Mouse (Mus musculus): ENCODE data around the gene Xirp1.

The Xirp1 gene

DNA sequence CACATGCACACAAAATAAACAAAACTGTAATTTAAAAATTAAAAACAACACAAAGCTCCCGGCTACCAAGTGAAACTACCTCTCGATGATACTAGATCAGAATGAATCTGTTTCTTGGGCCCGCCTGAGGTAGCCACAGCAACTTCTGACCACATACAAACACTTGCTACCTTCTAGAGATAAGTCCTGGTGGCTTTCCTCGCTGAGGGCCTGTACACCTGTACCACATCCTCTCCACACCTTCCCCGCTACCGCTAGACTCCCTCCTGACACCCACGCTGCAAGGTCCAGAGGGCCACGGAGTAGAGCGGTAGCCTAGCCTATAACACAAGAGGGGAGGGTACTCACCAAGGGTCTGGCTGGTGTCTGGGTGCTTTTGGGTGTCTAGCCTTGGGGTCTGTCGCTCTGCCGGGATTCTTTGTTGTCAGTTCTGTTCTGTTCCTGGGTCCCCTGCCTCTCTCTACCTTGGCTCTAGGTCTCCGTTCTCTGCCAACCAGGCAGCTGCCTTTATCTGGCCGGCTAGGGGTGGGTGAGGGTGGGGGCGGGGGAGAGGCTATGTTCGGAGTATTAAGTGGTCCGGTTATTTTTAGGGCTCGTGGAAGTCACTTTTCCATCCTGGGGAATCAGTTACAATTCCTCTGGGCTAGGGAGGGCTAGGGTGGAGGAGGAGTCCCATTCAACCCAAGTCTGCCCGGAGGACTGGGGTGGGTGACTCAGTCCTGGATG is at the start of gene Xirp1:
Xirp1 (minus strand) TSS at position 513 of the 726 bp plus-strand sequence.
- no peak for DNase-seq (ENCODE audit: low spot score in 2 of 2)

DNA sequence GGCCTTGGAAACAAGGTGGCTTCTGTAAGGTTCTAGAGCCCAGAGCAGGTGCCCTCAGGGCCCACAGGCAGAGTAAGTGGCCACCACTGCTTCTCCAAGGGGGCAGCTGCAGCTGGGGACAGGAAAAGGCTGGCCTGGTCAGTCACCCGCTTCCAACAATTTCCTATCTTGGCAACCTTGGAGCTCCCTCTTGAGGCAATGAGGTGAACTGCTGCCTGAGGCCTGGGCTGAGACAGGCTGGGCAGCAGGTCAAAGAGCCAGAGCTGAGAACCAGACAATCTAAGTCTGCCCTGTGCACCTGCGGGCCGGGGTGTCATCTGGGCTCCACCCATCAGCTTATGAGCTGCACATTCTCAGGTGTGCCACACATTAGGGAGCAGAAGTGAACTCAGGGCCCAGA is 49.8 kb upstream of the Xirp1 start:
- DNase-seq (ENCODE audit: low spot score in 2 of 2): peak; percentile 75 to 77

DNA sequence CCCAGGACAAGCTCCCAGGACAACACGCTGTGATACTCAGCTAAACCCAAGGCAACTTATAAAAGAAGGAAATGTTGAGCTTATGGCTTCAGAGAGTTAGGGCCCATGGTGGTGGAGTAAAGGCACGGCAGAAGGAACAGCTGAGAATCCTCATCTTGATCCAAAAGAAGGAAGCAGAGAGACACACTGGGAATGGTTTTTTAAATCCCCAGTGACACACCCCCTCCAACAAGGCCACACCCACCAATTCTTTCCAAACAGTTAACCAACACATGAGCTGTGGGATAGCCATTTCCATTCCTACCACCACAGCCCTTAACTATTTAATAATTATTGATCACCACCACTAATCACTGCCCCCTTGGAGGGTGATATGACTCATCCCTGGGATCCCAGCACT is 47.9 kb upstream of the Xirp1 start:
- no peak for DNase-seq (ENCODE audit: low spot score in 2 of 2)

DNA sequence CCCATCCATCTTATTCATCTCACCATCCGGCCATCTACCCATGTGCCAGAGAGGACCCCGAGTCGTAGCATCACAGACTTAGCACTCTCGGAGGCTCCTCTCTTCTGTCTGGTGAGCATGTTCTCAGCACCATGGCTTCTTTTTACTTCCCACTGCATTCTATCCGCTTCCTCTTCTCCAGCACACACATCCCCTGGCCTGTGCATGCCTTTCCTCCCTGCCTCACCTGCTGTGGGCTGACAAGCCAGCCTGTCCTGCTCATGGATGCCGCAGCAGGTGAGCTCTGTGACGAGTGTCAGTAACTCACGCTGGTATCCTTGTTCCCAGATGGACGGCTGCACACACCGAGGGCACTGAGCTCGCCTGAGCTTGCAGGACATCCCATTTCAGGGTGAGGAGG is 46.4 kb upstream of the Xirp1 start, which contains the start of gene Cx3cr1:
Cx3cr1 (minus strand) TSS at position 101 of the 400 bp plus-strand sequence.
- DNase-seq (ENCODE audit: low spot score in 2 of 2): no peak

DNA sequence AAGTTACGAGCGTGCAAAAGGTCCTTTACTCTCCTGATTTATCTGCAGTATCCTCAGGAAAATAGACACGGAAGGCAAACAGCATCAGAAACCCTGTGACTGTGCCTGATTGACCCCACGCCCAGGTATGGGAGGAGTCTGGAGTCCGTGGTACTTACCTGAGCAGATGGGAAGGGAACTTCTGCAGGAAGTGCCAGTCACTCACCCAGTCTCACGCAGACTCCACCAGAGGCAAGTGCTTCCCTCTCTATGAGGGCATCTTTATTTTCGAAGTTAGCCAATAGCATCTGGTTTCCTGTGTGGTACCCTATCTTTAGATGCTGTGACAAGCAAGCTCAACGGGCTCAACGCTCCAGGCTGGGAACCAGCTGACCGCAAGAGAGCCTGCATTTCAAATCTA is 44.6 kb upstream of the Xirp1 start:
- no peak for DNase-seq (ENCODE audit: low spot score in 2 of 2)

DNA sequence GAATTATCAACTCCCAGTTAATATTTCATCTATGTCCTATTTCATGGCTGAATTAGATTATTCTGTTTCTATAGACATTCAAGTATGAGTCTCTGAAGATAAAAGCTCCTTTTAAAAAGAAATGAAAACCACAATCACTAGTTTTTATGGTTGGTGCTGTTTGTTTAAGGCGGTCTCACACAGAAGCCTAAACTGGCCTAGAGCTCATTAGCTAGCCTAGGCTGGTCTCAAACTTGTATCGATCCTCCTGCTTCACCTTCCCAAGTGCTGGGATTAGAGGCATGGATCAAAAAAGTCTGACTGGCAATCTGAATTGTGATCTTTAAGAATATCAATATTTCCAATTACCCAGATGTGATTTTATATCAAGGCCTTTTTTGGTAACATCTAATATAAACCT is 44.2 kb upstream of the Xirp1 start:
- no peak for DNase-seq (ENCODE audit: low spot score in 2 of 2)

DNA sequence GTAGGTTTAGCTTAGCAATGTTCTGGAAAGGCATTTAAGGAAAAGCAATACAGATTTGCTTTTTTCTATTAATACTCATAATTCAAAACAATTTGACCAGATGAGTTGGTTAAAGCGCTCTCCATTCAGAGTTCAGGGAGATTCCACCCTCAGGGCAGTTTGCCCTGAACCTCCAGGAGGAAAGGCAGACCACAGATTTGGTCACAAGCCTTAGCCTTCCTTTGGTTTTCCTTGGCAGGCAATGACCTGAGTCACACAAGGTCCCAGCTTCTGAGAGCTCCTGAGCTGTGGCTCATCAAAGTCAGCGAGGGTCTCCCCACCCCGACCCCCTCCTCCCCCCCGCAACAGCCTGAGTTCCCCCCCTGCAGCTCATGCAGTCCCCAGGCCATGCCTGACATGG is 40.9 kb upstream of the Xirp1 start:
- DNase-seq (ENCODE audit: low spot score in 2 of 2): no peak

DNA sequence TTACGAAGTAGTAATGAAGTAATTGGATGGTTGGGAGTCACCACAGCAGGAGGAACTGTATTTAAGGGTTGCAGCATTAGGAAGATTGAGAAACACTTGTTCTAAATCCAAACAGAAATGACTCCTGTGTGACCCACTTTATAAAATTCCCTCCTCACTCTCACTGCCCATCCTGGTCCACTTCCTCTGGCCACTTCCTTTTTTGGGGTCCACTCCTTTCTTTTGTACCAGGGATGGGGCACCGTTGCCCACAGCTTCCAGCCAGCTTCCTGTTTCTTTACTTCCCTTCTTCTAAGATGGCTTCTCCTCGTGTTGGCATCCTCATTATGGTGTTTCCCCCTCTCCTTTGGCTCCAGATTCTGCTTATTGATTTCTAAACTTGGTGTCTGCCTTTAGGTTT is 35.3 kb upstream of the Xirp1 start:
- DNase-seq (ENCODE audit: low spot score in 2 of 2): no peak

DNA sequence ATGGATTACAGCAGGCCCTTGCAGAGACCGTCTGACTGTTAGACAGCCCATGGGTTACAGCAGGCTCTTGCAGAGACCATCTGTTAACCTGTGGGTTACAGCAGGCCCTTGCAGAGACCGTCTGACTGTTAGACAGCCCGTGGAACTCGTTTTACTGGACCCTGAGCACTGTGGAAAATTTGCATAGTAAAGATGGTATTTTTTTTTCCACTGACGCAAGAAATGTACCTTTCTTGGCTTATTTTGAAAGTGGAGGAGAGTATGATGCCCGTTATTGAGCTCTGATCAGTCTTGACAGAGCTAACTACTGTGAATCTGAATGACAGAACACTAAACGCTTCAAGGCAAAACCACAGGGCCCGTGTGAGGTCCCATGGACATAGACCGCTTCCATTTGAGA is 32.8 kb upstream of the Xirp1 start:
- DNase-seq (ENCODE audit: low spot score in 2 of 2): no peak

DNA sequence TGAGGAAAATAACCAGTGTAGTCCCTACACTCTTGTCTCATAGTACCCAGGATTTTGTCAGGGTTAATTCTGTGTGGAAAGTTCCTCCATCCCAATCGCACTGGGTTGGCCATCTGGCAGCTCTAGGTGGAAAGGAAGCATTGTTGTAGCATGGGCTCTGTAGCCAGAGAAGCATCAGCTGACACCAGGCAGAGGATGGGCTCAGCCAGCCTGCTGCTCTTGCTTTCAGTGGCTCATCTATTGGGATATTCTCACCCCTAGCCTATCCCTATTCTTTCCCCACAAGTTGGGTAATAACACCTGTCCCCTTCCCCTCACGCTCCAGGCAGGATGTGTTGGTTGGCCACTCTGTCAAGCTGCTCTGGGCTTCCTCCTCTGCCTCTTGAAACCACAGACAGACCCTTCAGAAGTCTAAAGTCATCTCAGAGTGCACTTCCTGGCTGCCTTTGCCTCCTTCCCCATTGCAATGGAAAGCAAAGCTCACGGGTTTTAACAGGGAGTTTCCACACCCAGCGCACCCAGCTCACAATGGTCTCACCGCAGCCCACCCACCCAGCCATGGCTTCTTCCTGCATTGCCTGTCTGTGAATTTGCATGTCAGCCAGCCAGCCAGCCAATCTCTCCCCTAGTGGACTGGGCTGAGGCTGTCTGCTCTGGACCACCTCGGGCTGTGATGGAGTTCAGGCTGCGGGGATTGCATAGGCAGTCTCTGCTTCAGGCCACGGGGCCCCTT is 31.3 kb upstream of the Xirp1 start:
- DNase-seq (ENCODE audit: low spot score in 2 of 2): no peak

DNA sequence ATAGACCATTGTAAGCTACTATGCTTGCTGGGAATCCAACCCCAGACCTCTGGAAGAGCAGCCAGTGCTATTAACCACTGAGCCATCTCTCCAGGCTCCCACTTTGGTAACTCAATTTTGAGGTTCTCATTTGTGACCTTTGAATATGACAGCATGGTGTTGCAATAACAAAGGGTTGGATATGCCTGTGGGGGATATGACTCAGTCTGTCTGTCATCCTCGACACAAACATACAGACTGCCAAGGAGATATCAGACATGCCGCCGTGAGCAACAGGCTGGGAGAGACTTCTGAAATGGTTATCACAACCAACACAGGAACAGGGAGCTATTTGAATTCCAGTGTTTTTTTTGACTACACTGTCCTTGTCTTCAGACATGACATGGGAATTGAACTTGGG is 26.0 kb upstream of the Xirp1 start:
- DNase-seq (ENCODE audit: low spot score in 2 of 2): no peak

DNA sequence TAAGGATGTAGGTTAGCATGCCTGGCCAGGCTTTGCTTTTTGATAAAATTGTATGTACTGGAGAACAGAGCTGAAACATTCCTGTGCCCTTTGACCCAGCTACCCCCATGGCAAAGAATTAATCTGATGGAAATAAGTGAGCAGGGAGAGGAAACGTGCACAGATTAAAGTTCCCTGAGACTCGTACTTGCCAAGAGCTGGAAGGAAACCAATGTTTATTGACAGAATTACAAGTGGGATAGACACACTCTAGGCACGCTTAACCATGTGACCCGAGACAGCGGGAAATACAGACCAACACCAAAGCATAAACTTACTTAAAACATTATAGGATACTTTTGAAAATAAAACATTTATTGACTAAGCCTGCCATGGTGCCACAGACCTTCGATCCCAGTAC is 25.1 kb upstream of the Xirp1 start:
- no peak for DNase-seq (ENCODE audit: low spot score in 2 of 2)

DNA sequence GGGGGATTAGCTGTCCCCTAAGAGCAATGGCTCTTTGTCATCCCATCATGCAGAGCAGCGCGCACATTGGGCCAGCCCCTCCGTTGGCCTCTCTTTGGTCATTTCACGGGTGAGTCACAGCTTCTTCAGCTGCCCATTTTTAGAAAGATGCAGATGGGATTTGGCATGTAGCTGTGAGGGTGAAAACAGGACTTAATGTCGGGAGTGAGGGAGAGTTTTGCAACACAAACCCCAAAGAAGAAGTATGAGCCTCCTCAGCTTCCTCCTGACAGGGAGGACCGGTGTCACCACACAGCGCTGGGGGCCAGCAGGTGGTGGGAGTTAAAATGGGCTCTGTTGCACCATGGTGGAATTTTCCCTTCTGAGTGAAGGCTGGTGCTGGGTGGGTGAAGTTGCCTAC is 19.7 kb upstream of the Xirp1 start:
- no peak for DNase-seq (ENCODE audit: low spot score in 2 of 2)

DNA sequence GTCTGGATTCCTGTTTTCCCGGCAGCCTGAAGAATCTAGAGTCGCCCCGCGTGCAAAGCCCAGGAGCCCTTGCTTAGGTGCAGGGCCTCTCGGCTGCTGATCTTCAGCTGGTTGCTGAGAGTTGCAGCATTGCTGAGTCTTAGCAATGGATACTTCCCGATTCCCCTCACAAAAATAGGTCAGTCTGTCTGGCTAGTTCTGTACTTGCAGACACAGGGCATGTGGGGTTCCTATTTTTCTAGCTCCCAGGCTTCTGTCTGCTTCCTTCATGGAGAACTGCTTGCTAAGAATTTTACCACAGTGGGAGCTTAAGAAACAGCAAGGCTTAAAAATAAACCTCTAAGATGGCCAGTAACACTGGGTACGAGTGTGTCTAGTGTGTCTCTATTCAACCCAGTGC is 14.0 kb upstream of the Xirp1 start:
- no peak for DNase-seq (ENCODE audit: low spot score in 2 of 2)

DNA sequence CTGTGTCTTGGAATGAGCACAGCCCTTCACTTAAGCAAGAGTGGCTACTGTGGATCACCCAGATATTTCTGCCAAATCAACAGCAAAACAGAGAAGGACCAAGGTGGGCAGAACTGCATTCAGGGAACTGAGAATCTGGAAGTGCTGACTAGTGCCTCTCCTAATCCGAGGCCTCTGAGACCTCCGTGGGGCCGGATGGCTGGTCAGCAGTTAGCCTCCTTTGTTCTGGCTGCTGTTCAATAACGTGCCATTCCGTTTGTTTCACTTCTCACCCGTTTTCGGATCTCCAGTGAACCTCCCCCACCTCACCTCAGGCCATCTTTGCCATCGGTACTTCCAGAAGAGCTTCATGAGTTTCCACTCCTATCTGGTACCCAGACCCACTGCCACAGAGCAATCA is 11.0 kb upstream of the Xirp1 start:
- no peak for DNase-seq (ENCODE audit: low spot score in 2 of 2)

DNA sequence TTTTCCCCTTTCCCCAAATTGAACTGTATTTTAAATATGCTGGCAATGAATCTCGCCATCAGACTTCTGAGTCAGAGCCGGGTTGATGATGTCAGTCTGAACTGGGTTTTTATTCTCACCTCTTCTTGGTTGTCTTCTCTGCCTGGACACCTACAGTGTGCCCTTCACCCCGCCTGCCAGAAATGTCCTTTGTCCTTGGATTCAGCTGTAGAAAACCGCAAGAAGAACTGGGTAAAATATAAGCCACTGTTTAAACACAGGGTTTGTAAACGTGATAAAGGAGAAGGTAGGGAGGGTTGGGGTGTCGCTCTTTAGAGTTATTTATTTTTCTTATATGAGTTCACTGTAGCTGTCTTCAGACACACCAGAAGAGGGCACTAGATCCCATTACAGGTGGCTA is 9.3 kb upstream of the Xirp1 start:
- no peak for DNase-seq (ENCODE audit: low spot score in 2 of 2)

DNA sequence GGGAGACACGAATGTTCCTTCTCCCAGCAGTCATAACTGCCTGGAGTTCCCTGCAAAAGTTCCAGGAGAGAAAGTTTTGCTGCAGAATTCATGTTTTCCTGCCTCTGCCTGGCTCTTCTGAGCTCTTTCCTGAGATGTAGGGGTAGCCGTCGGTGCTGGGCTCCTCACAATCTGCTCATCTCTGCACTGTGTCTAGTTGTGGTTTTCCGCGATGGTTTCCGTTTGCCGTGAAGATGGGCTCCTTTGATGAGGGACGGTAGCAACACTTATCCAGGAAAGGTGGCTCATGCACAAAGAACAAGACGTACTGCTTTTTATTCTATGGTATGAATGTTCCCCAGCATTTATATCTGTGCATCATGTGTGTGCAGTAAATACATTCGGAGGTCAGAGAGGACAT is 7.0 kb upstream of the Xirp1 start:
- DNase-seq (ENCODE audit: low spot score in 2 of 2): no peak

DNA sequence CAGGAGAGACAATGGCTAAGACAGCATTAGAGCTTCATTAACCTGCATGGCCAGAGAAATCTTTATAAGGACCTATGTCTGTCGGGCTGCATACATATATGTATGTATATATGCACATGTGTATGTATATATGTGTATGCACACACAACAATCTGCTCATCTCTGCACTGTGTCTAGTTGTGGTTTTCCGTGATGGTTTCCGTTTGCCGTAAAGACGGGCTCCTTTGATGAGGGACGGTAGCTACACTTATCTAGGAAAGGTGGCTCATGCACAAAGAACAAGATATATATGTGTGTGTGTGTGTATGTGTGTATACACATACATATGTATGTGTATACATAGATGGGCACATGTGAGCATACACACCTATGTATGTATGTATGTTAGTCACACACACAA is 6.5 kb upstream of the Xirp1 start:
- no peak for DNase-seq (ENCODE audit: low spot score in 2 of 2)

DNA sequence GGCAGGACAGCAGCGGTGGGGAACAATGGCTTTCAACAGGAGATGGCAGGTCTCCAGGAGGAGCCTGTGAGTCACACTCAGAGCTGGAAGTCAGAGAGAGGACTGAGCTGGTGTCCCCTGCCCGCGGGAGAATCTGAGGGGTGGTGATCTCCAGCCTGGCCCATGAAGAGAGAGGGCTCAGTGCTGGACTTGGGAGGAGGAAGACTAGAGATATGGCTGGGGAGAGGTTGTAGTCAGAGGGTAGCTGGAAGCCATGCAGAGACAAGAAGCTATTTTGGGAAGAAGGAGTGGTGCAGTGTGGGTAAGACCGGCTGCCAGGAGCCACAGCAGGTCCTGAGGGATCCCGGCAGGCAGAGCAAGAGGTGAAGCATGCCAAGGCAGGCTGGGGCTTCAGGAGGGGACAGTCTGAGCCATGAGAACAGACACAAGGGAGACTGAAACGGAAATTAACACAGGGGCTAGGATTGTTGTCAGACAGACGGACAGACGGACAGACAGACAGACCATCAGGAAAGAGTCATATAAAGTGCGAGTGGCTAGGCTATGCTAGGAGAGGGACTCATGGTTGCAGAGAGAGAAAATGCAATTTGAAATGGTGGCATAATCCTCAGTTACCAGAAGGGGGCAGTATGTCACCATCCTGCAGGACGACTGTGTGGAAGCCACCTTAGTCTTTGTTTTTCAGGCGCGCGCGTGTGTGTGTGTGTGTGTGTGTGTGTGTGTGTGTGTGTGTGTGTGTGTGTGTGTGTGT is 4.2 kb upstream of the Xirp1 start:
- DNase-seq (ENCODE audit: low spot score in 2 of 2): no peak

DNA sequence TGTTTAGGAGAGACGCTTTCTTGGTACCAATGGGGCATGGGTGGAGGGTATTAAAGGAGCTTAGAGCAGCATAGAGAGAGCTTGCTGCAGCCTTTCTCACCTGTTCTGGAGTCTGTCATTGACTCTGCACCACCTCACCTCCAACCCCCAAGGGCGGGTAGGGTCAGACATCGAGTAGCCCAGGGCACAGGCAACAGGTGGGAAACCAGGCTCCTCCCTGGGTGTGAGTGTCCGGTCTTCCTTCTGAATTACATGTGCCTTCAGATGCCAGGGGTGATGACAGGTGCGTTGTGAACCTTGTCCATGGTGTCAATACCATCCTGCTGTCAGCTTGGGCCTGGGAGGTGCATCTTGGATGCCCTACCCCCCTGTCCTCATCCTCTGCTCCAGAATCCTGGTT is 1.2 kb upstream of the Xirp1 start:
- no peak for DNase-seq (ENCODE audit: low spot score in 2 of 2)

DNA sequence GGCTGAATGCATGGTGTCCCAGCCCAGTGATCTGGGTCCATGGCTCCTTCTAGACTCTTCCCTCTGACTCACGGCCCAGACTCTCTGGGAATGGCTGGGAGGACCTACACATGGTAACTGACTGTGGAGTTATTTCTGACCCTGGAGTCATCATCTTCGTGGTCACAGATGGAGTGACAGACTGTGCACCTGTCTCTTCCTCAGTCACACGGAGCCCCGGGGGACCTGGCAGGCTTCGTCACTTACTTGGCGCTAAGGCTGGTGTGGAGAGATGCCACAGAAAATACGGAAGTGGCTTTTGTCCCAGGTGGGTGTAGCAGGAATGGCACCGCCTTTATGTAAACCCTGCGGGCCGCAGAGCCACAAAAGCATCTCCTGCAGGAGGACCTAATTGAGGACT is 773 bp upstream of the Xirp1 start:
- DNase-seq (ENCODE audit: low spot score in 2 of 2): no peak

DNA sequence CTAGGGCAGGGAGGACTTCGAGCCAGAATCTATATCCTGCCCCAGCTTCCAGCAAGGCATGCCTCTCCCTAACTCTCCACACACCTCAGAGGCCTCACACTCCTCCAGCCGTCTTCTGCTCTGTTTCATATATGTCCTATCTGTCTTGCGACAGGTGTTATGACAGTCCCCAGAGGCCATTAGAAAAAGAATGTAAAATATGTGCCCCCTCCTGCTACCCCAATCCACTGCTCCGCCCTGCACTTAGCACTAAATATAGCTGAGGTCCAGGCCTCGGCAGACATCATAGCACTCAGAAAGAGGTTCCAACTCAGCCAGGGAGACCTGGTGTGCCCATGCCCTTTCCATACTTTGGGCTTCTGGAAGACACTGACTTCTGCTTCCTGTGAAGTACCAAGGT is 2.2 kb downstream of the Xirp1 start:
- no peak for DNase-seq (ENCODE audit: low spot score in 2 of 2)
